Comparison of ENCODE assay signal across 9 mouse cellular contexts in genomic region chr11:115382891-115383290, GRCm38 (mm10). TPM values are rescaled to one million over a fixed set of nuclear protein-coding genes. Genes with fewer than 3 reads are reported as not detected.
A peak's percentile ranks its signal among the peaks of the same experiment; 100 is the strongest.
DNase-seq lines count a peak whose midpoint lies in the region; ATAC-seq and TF ChIP-seq lines count a peak whose summit lies in the region.
"Had no signal": no experiment of that assay in that cellular context is flagged by ENCODE, and none has a peak within 500 bp of the region (broad histone marks: within the 10 kb centered on the region; RNA-seq: fewer than 3 reads in every experiment).

No protein-coding gene starts in this region.

- WGBS in heart, adult 2 months: 32% methylated on average over 5 of the region's 5 CpGs
- WGBS in hindbrain, embryonic 12.5 days: 22% methylated on average over 5 of the region's 5 CpGs
- 13% methylated on average over 5 of the region's 5 CpGs for WGBS in midbrain, embryonic 14.5 days

- H3K4me3 ChIP-seq in heart, adult 2 months: peak overlapping the region; percentile 76
- H3K4me3 ChIP-seq in hindbrain, embryonic 12.5 days: peak overlapping the region; percentile 91
- H3K4me3 ChIP-seq in midbrain, embryonic 14.5 days (replicated peaks; ENCODE audit: low read depth, low read length): peak overlapping the region; percentile 91

- TF ChIP-seq EP300 in heart, adult 2 months (IDR thresholded peaks at IDR 0.05; ENCODE audit: insufficient read depth, low read depth, low read length): no peak

- no peak for DNase-seq in heart, adult 2 months
- no peak for DNase-seq in heart, adult 8-10 months (ENCODE audit: low spot score)
- peak; percentile 60 for DNase-seq in brain, adult 2 months (ENCODE audit: low read depth, low spot score)
- no peak for DNase-seq in midbrain, embryonic 14.5 days
- DNase-seq in right cerebral cortex, postnatal 14 days: no peak
- no peak for DNase-seq in left cerebral cortex, postnatal 25 days (ENCODE audit: low spot score in 2 of 2)

- intact Hi-C loops in heart, adult 2 months (cut with DNase I): loop anchor here (2.0 kb wide), 1 partner anchor 20 kb away; the partner anchor contains the start of gene Mrpl58
- intact Hi-C loops in left cerebral cortex, postnatal 25 days (cut with DNase I): no loop called here

- peaks cover 6% of the 10 kb centered on the region for H3K4me1 ChIP-seq in heart, adult 2 months (ENCODE audit: control insufficient read depth, insufficient read depth, low read length)
- H3K4me1 ChIP-seq in hindbrain, embryonic 12.5 days: peaks cover 41% of the 10 kb centered on the region
- H3K4me1 ChIP-seq in midbrain, embryonic 14.5 days (ENCODE audit: control insufficient read depth, insufficient read depth, low read length): peaks cover 30% of the 10 kb centered on the region

- H3K9me3 ChIP-seq in hindbrain, embryonic 12.5 days (replicated peaks): no peaks in the 10 kb centered on the region
- no peaks in the 10 kb centered on the region for H3K9me3 ChIP-seq in midbrain, embryonic 14.5 days (ENCODE audit: control insufficient read depth, low read length)

- ATAC-seq in hindbrain, embryonic 12.5 days (ENCODE audit: low FRiP score): no peak
- ATAC-seq in midbrain, embryonic 14.5 days (ENCODE audit: low FRiP score, low TSS enrichment): no peak
- no peak for ATAC-seq in inflammation-experienced regulatory T-cells, adult 6 months

- TF ChIP-seq POLR2A in heart, adult 2 months (IDR thresholded peaks at IDR 0.05; ENCODE audit: insufficient read depth, low read depth, low read length): no peak

- H3K36me3 ChIP-seq in heart, adult 2 months (ENCODE audit: control insufficient read depth, insufficient read depth, low read length): no peaks in the 10 kb centered on the region
- H3K36me3 ChIP-seq in hindbrain, embryonic 12.5 days: no peaks in the 10 kb centered on the region
- no peaks in the 10 kb centered on the region for H3K36me3 ChIP-seq in midbrain, embryonic 14.5 days (ENCODE audit: control insufficient read depth, insufficient read depth, low read length)
- H3K36me3 ChIP-seq: G1E had no signal

- TF ChIP-seq CTCF in heart, adult 2 months (IDR thresholded peaks at IDR 0.05): no peak

- no peaks in the 10 kb centered on the region for H3K27me3 ChIP-seq in heart, adult 2 months (ENCODE audit: control insufficient read depth, insufficient read depth, low read length)
- H3K27me3 ChIP-seq in hindbrain, embryonic 12.5 days: no peaks in the 10 kb centered on the region
- no peaks in the 10 kb centered on the region for H3K27me3 ChIP-seq in midbrain, embryonic 14.5 days (ENCODE audit: control insufficient read depth, insufficient read depth, low read length)

- peak overlapping the region; percentile 60 for H3K4me2 ChIP-seq in hindbrain, embryonic 12.5 days (replicated peaks)
- peak overlapping the region; percentile 90 for H3K4me2 ChIP-seq in midbrain, embryonic 14.5 days (ENCODE audit: low read length)

- H3K9ac ChIP-seq in heart, adult 2 months (ENCODE audit: low read depth, low read length): no peak overlapping the region
- peak overlapping the region; percentile 98 for H3K9ac ChIP-seq in hindbrain, embryonic 12.5 days
- peak overlapping the region; percentile 98 for H3K9ac ChIP-seq in midbrain, embryonic 14.5 days (replicated peaks; ENCODE audit: low read length)

- no peaks in the 10 kb centered on the region for H3K79me2 ChIP-seq in heart, adult 2 months (replicated peaks; ENCODE audit: control insufficient read depth, insufficient read depth, low read length)

- peak overlapping the region; percentile 84; the same call in 1 of the 2 replicates for H3K27ac ChIP-seq in heart, adult 2 months
- peak overlapping the region; percentile 95 for H3K27ac ChIP-seq in hindbrain, embryonic 12.5 days
- peak overlapping the region; percentile 76 for H3K27ac ChIP-seq in midbrain, embryonic 14.5 days (replicated peaks; ENCODE audit: low read depth, low read length)

RNA-seq across cellular contexts. Expression of gene Cdr2l, which starts 1.2 kb away (rescaled TPM):
- 1 to 10 TPM; 4.5 TPM for total RNA-seq in heart, adult 2 months (2021)
- polyA plus RNA-seq in heart, adult 2 months (2012; rRNA removed): 6.2 and 6.7 TPM in 2 replicates
- total RNA-seq in heart, adult 8-10 months (2022): 1 to 10 TPM; 4.1 to 5.3 (median 4.8) TPM
- polyA plus RNA-seq in hindbrain, embryonic 12.5 days (2016; fragmentation: Nextera tagmentation; extraction: Ambion mirVana): 27.6 and 28.8 TPM in 2 replicates
- 27.1 and 29.5 TPM in 2 replicates for polyA plus RNA-seq in midbrain, embryonic 14.5 days (2014; fragmentation: Nextera tagmentation; extraction: Ambion mirVana)
- not detected for polyA plus RNA-seq in inflammation-experienced regulatory T-cells, adult 6 months (2017; shearing (Covaris generic))
- total RNA-seq in left cerebral cortex, postnatal 25 days (2021): 10 to 100 TPM; 19.8 to 20.9 TPM
- polyA plus RNA-seq: G1E had no signal

RNA-seq across cellular contexts. Expression of gene Hid1, which starts 15.3 kb away (rescaled TPM):
- total RNA-seq in heart, adult 2 months (2021): 1 to 10 TPM; 3.0 to 5.1 TPM
- polyA plus RNA-seq in heart, adult 2 months (2012; rRNA removed): 6.1 and 7.3 TPM in 2 replicates
- total RNA-seq in heart, adult 8-10 months (2022): 1 to 10 TPM; 3.4 to 4.3 (median 4.1) TPM
- polyA plus RNA-seq in hindbrain, embryonic 12.5 days (2016; fragmentation: Nextera tagmentation; extraction: Ambion mirVana): 26.5 and 28.0 TPM in 2 replicates
- polyA plus RNA-seq in midbrain, embryonic 14.5 days (2014; fragmentation: Nextera tagmentation; extraction: Ambion mirVana): 43.3 and 52.6 TPM in 2 replicates
- polyA plus RNA-seq in inflammation-experienced regulatory T-cells, adult 6 months (2017; shearing (Covaris generic)): 1 to 10 TPM; 1.9 to 3.4 (median 2.6) TPM
- 100 to 1,000 TPM; 108 to 111 TPM for total RNA-seq in left cerebral cortex, postnatal 25 days (2021)
- total RNA-seq: G1E had no signal

RNA-seq across cellular contexts. Expression of gene Mrpl58, which starts 20.7 kb away (rescaled TPM):
- 100 to 1,000 TPM; 144 to 159 TPM for total RNA-seq in heart, adult 2 months (2021)
- 82.7 and 104 TPM in 2 replicates for polyA plus RNA-seq in heart, adult 2 months (2012; rRNA removed)
- total RNA-seq in heart, adult 8-10 months (2022): 100 to 1,000 TPM; 139 to 160 (median 146) TPM
- polyA plus RNA-seq in hindbrain, embryonic 12.5 days (2016; fragmentation: Nextera tagmentation; extraction: Ambion mirVana): 180 and 190 TPM in 2 replicates
- 222 and 223 TPM in 2 replicates for polyA plus RNA-seq in midbrain, embryonic 14.5 days (2014; fragmentation: Nextera tagmentation; extraction: Ambion mirVana)
- 100 to 1,000 TPM; 173 to 208 (median 179) TPM for polyA plus RNA-seq in inflammation-experienced regulatory T-cells, adult 6 months (2017; shearing (Covaris generic))
- total RNA-seq in left cerebral cortex, postnatal 25 days (2021): 100 to 1,000 TPM; 107 to 109 TPM

RNA-seq across cellular contexts. Expression of gene Atp5h, which starts 36.9 kb away (rescaled TPM):
- 1,000 to 10,000 TPM; 1,964 to 2,328 TPM for total RNA-seq in heart, adult 2 months (2021)
- polyA plus RNA-seq in heart, adult 2 months (2012; rRNA removed): 830 and 1,376 TPM in 2 replicates
- 1,000 to 10,000 TPM; 2,233 to 2,384 (median 2,275) TPM for total RNA-seq in heart, adult 8-10 months (2022)
- polyA plus RNA-seq in hindbrain, embryonic 12.5 days (2016; fragmentation: Nextera tagmentation; extraction: Ambion mirVana): 810 and 835 TPM in 2 replicates
- 838 and 924 TPM in 2 replicates for polyA plus RNA-seq in midbrain, embryonic 14.5 days (2014; fragmentation: Nextera tagmentation; extraction: Ambion mirVana)
- 100 to 1,000 TPM; 696 to 777 (median 721) TPM for polyA plus RNA-seq in inflammation-experienced regulatory T-cells, adult 6 months (2017; shearing (Covaris generic))
- total RNA-seq in left cerebral cortex, postnatal 25 days (2021): 100 to 1,000 TPM; 447 to 455 TPM

RNA-seq across cellular contexts. Expression of gene Kctd2, which starts 37.0 kb away (rescaled TPM):
- total RNA-seq in heart, adult 2 months (2021): 10 to 100 TPM; 26.6 to 30.0 TPM
- polyA plus RNA-seq in heart, adult 2 months (2012; rRNA removed): 22.9 and 31.9 TPM in 2 replicates
- 10 to 100 TPM; 29.3 to 34.0 (median 29.7) TPM for total RNA-seq in heart, adult 8-10 months (2022)
- polyA plus RNA-seq in hindbrain, embryonic 12.5 days (2016; fragmentation: Nextera tagmentation; extraction: Ambion mirVana): 30.0 and 33.0 TPM in 2 replicates
- polyA plus RNA-seq in midbrain, embryonic 14.5 days (2014; fragmentation: Nextera tagmentation; extraction: Ambion mirVana): 37.3 and 41.6 TPM in 2 replicates
- polyA plus RNA-seq in inflammation-experienced regulatory T-cells, adult 6 months (2017; shearing (Covaris generic)): 10 to 100 TPM in 2 of 3 experiments, 1 to 10 TPM in 1; 5.6 to 15.7 (median 14.9) TPM
- 10 to 100 TPM; 70.9 to 72.5 TPM for total RNA-seq in left cerebral cortex, postnatal 25 days (2021)
